Mouse (Mus musculus): ENCODE data around the gene Map3k20.

The Map3k20 gene

GRCm38 (mm10) chr2:72379425-72379824 is 94.0 kb downstream of the Map3k20 start:
- no peak for DNase-seq (ENCODE audit: low read depth, low spot score)

- DNase-seq (ENCODE audit: low read depth, low spot score) = no peak
These were observed 97.2 kb downstream of the Map3k20 start for GRCm38 (mm10) chr2:72382662-72383061.

- DNase-seq (ENCODE audit: low read depth, low spot score) = no peak
These were observed 97.9 kb downstream of the Map3k20 start for GRCm38 (mm10) chr2:72383321-72383720.

- DNase-seq (ENCODE audit: low read depth, low spot score) = no peak
These were observed 104.0 kb downstream of the Map3k20 start for GRCm38 (mm10) chr2:72389411-72389810.

GRCm38 (mm10) chr2:72389942-72390341 is 104.5 kb downstream of the Map3k20 start:
- peak; percentile 83 for DNase-seq (ENCODE audit: low read depth, low spot score)

- no peak for DNase-seq (ENCODE audit: low read depth, low spot score)
These were observed 105.0 kb downstream of the Map3k20 start for GRCm38 (mm10) chr2:72390474-72390873.

- DNase-seq (ENCODE audit: low read depth, low spot score) = peak; percentile 54
These were observed 105.6 kb downstream of the Map3k20 start for GRCm38 (mm10) chr2:72391024-72391423.

- DNase-seq (ENCODE audit: low read depth, low spot score) = no peak
These were observed 106.3 kb downstream of the Map3k20 start for GRCm38 (mm10) chr2:72391721-72392120.

GRCm38 (mm10) chr2:72392316-72392715 is 106.9 kb downstream of the Map3k20 start:
- DNase-seq (ENCODE audit: low read depth, low spot score) = no peak

GRCm38 (mm10) chr2:72396934-72397333 is 111.5 kb downstream of the Map3k20 start:
- no peak for DNase-seq (ENCODE audit: low read depth, low spot score)

GRCm38 (mm10) chr2:72398227-72398626 is 112.8 kb downstream of the Map3k20 start:
- DNase-seq (ENCODE audit: low read depth, low spot score) = peak; percentile 58

GRCm38 (mm10) chr2:72399469-72400195 is 114.2 kb downstream of the Map3k20 start:
- no peak for DNase-seq (ENCODE audit: low read depth, low spot score)

- DNase-seq (ENCODE audit: low read depth, low spot score) = no peak
These were observed 115.9 kb downstream of the Map3k20 start for GRCm38 (mm10) chr2:72401290-72401689.

- no peak for DNase-seq (ENCODE audit: low read depth, low spot score)
These were observed 120.5 kb downstream of the Map3k20 start for GRCm38 (mm10) chr2:72405621-72406555.

GRCm38 (mm10) chr2:72406701-72407100 is 121.3 kb downstream of the Map3k20 start:
- DNase-seq (ENCODE audit: low read depth, low spot score) = no peak

GRCm38 (mm10) chr2:72407341-72408092 is 122.1 kb downstream of the Map3k20 start:
- no peak for DNase-seq (ENCODE audit: low read depth, low spot score)

GRCm38 (mm10) chr2:72409968-72410367 is 124.5 kb downstream of the Map3k20 start:
- no peak for DNase-seq (ENCODE audit: low read depth, low spot score)

GRCm38 (mm10) chr2:72412266-72412665 is 126.8 kb downstream of the Map3k20 start:
- DNase-seq (ENCODE audit: low read depth, low spot score) = no peak

- no peak for DNase-seq (ENCODE audit: low read depth, low spot score)
These were observed 130.0 kb downstream of the Map3k20 start for GRCm38 (mm10) chr2:72415416-72415815.

GRCm38 (mm10) chr2:72416095-72417080 is 131.0 kb downstream of the Map3k20 start:
- no peak for DNase-seq (ENCODE audit: low read depth, low spot score)

- no peak for DNase-seq (ENCODE audit: low read depth, low spot score)
These were observed 135.1 kb downstream of the Map3k20 start for GRCm38 (mm10) chr2:72420561-72420960.
